Mouse (Mus musculus): Measurements from ENCODE around the gene Ptk7.

Gene Ptk7

GRCm38 (mm10) chr17:46644152-46644805 is 15.0 kb upstream of the Ptk7 start:
- DNase-seq = no peak

- DNase-seq = no peak
Observed at GRCm38 (mm10) chr17:46642060-46642459, 12.8 kb upstream of the Ptk7 start.

GRCm38 (mm10) chr17:46639929-46640328 is 10.6 kb upstream of the Ptk7 start:
- no peak for DNase-seq

- peak; percentile 83 for DNase-seq
Observed at GRCm38 (mm10) chr17:46636831-46637523, 7.7 kb upstream of the Ptk7 start.

GRCm38 (mm10) chr17:46629685-46630441 is 559 bp upstream of the Ptk7 start:
- peak; percentile 73 for DNase-seq

GRCm38 (mm10) chr17:46628471-46628790 is 873 bp downstream of the Ptk7 start:
- DNase-seq = no peak

GRCm38 (mm10) chr17:46627409-46627808 is 1.9 kb downstream of the Ptk7 start:
- no peak for DNase-seq

- DNase-seq = no peak
Observed at GRCm38 (mm10) chr17:46624598-46624997, 4.7 kb downstream of the Ptk7 start.

- DNase-seq = peak; percentile 43
Observed at GRCm38 (mm10) chr17:46623819-46624557, 5.3 kb downstream of the Ptk7 start.

- no peak for DNase-seq
Observed at GRCm38 (mm10) chr17:46622269-46622668, 7.0 kb downstream of the Ptk7 start.

- DNase-seq = peak; percentile 74
Observed at GRCm38 (mm10) chr17:46621324-46621723, 8.0 kb downstream of the Ptk7 start.

GRCm38 (mm10) chr17:46619683-46620357 is 9.5 kb downstream of the Ptk7 start:
- no peak for DNase-seq

- DNase-seq = no peak
Observed at GRCm38 (mm10) chr17:46618769-46619682, 10.3 kb downstream of the Ptk7 start.

GRCm38 (mm10) chr17:46618394-46618768 is 10.9 kb downstream of the Ptk7 start:
- DNase-seq = no peak

GRCm38 (mm10) chr17:46617799-46618198 is 11.5 kb downstream of the Ptk7 start:
- no peak for DNase-seq

GRCm38 (mm10) chr17:46613229-46613628 is 16.1 kb downstream of the Ptk7 start:
- DNase-seq = no peak

GRCm38 (mm10) chr17:46612820-46613219 is 16.5 kb downstream of the Ptk7 start:
- DNase-seq = no peak

- DNase-seq = no peak
Observed at GRCm38 (mm10) chr17:46612189-46612588, 17.1 kb downstream of the Ptk7 start.

- DNase-seq = no peak
Observed at GRCm38 (mm10) chr17:46611316-46611715, 18.0 kb downstream of the Ptk7 start.

GRCm38 (mm10) chr17:46609721-46610514 is 19.4 kb downstream of the Ptk7 start:
- DNase-seq = peak; percentile 72

- no peak for DNase-seq
Observed at GRCm38 (mm10) chr17:46605987-46606386, 23.3 kb downstream of the Ptk7 start.

Measured in lung, postnatal 14 days (tissue).